Mouse (Mus musculus): ENCODE data around the gene Glyr1. TPM values are rescaled to one million over a fixed set of nuclear protein-coding genes. Genes with fewer than 3 reads are reported as not detected.

Glyr1 gene
- polyA plus RNA-seq, 1 experiment from 2014 or later: 117 TPM

DNA sequence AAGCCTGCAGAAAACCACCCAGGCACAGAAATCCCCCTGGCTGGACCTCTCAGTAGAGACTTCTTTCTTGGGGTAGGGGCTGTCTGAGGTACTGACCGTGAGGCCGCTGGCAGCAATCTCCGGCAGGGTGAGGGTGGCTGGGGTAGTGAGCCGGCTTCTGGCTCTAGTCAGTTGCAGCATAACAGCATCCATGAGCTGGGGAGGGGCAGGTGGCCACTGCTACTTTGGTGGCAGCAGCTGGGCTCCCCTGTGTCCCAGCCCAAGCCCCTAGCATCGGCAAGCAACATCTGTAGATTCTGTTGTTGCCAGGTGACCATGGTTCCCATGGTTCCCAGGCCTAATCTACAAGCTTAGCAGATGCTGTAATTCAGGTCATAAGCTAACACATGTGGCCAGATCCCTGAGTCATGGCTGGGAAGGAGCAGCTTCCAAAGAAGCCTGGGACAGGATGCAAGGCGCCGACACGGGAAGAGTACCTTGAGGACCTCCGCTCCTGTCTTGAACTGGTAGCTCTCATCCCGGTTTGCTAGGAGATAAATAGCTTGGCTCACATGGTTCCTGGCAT, 39.2 kb downstream of the Glyr1 start:
- ATAC-seq (ENCODE audit: insufficient read depth) (no peak), DNase-seq (no peak)
- peaks cover 18% of the 10 kb centered on the region for H3K36me3 ChIP-seq (ENCODE audit: insufficient read depth)
- H3K27ac ChIP-seq (ENCODE audit: low read depth): no peak overlapping the region
- no peak overlapping the region for H3K9ac ChIP-seq
- no peaks in the 10 kb centered on the region for H3K4me1 ChIP-seq (ENCODE audit: insufficient read depth)
- no peak overlapping the region for H3K4me2 ChIP-seq
- WGBS: 93% methylated on average over 10 of the region's 10 CpGs
- no peaks in the 10 kb centered on the region for H3K27me3 ChIP-seq (ENCODE audit: insufficient read depth, low read length)
- no peak for TF ChIP-seq CTCF (IDR thresholded peaks at IDR 0.05; ENCODE audit: low read depth)
- H3K9me3 ChIP-seq (ENCODE audit: low read depth, low read length): no peaks in the 10 kb centered on the region
- no peak overlapping the region for H3K4me3 ChIP-seq (ENCODE audit: low read depth, low read length)

DNA sequence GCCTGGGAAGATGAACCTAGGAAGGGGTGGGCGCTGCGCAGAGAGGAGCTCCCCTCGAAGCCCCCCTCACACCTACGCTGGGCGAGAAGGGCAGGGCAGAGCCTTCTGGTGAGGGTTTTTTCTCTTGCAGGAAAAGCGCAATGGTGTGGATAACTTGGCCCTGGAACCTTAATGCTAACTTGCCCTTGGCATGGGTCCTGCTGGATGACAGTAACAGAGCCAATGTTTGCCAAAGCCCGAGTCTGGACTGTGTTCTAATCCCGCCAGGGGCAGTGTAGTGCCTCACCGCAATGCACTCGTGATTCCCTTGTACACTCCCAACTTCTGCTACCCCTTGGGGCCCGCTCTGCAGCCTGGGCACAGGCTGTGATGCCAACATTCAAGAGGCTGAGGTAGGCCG, 41.6 kb downstream of the Glyr1 start:
- Histone ChIP-seq H3K27me3 (ENCODE audit: insufficient read depth, low read length) (no peaks in the 10 kb centered on the region), H3K9me3 (ENCODE audit: low read depth, low read length) (no peaks in the 10 kb centered on the region), H3K9ac (no peak overlapping the region), H3K4me1 (ENCODE audit: insufficient read depth) (no peaks in the 10 kb centered on the region), H3K27ac (ENCODE audit: low read depth) (no peak overlapping the region), H3K4me3 (ENCODE audit: low read depth, low read length) (no peak overlapping the region), H3K4me2 (peak overlapping the region; percentile 51), H3K36me3 (ENCODE audit: insufficient read depth) (0 out of 2 replicates have a peak, but pooled peaks cover 6% of the 10 kb centered on the region)
- DNase-seq (no peak), ATAC-seq (ENCODE audit: insufficient read depth) (no peak)
- no peak for TF ChIP-seq CTCF (IDR thresholded peaks at IDR 0.05; ENCODE audit: low read depth)
- 73% methylated on average over 12 of the region's 12 CpGs for WGBS

DNA sequence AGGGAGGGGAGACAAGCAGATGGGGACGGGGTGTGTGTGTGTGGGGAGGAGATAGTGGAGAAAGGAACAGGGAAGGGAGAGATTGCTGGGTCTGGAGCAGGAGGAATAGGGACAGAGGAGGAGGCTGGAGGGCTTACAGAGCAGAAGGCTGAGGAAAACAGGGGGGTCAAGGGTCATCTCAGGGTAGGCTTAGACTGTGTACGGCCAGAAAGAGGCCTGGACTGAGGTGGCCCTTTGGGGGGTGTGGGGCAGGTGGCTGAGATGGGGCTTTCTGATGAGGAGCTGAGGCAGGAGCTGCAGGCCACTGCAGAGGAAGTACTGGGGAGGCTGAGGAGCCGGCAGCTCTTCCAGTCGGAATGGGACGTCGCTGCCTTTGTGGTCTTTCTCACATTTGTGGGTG, 42.2 kb downstream of the Glyr1 start:
- no peak for TF ChIP-seq CTCF (IDR thresholded peaks at IDR 0.05; ENCODE audit: low read depth)
- Histone ChIP-seq H3K27ac (ENCODE audit: low read depth) (no peak overlapping the region), H3K4me2 (peak overlapping the region; percentile 51), H3K27me3 (ENCODE audit: insufficient read depth, low read length) (no peaks in the 10 kb centered on the region), H3K4me1 (ENCODE audit: insufficient read depth) (no peaks in the 10 kb centered on the region), H3K9ac (no peak overlapping the region), H3K4me3 (ENCODE audit: low read depth, low read length) (peak overlapping the region; percentile 16; the same call in 1 of the 2 replicates), H3K9me3 (ENCODE audit: low read depth, low read length) (no peaks in the 10 kb centered on the region), H3K36me3 (ENCODE audit: insufficient read depth) (0 out of 2 replicates have a peak, but pooled peaks cover 6% of the 10 kb centered on the region)
- no peak for DNase-seq
- 38% methylated on average over 6 of the region's 6 CpGs for WGBS
- ATAC-seq (ENCODE audit: insufficient read depth): no peak

DNA sequence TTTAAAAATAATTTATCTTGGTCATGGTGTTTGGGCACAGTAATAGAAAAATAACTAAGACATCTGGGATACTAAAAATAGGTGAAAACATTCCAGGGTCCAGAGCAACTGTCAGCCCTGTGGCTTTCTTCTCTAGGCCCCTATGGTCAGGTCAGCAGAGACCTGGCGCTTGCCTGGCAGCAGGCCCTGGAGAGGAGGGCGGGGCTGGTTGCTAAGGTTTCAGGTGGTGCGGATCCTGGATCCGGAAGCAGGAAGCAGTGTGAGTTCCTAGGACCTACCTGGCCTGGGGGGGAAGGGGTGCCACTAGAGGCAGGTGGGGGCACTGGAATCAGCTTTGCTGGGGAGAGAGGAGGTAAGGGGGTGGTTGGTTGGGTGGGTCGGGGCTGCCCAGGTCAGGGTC, 42.6 kb downstream of the Glyr1 start, which contains the start of gene Smim22:
Gene Smim22, plus strand, starts transcription at position 222 of the 400 bp plus-strand sequence.
- H3K4me1 ChIP-seq (ENCODE audit: insufficient read depth): no peaks in the 10 kb centered on the region
- 46% methylated on average over 5 of the region's 5 CpGs for WGBS
- 0 out of 2 replicates have a peak, but pooled peaks cover 6% of the 10 kb centered on the region for H3K36me3 ChIP-seq (ENCODE audit: insufficient read depth)
- no peak for TF ChIP-seq CTCF (IDR thresholded peaks at IDR 0.05; ENCODE audit: low read depth)
- no peaks in the 10 kb centered on the region for H3K9me3 ChIP-seq (ENCODE audit: low read depth, low read length)
- ATAC-seq (ENCODE audit: insufficient read depth) (peak; percentile 50; the same call in 1 of the 2 replicates), DNase-seq (peak; percentile 61)
- H3K4me3 ChIP-seq (ENCODE audit: low read depth, low read length): peak within 1 kb of the TSS; percentile 16; the same call in 1 of the 2 replicates
- H3K27me3 ChIP-seq (ENCODE audit: insufficient read depth, low read length): no peaks in the 10 kb centered on the region
- H3K9ac ChIP-seq: no peak within 1 kb of the TSS
- no peak within 1 kb of the TSS for H3K27ac ChIP-seq (ENCODE audit: low read depth)
- H3K4me2 ChIP-seq: peak within 1 kb of the TSS; percentile 51

DNA sequence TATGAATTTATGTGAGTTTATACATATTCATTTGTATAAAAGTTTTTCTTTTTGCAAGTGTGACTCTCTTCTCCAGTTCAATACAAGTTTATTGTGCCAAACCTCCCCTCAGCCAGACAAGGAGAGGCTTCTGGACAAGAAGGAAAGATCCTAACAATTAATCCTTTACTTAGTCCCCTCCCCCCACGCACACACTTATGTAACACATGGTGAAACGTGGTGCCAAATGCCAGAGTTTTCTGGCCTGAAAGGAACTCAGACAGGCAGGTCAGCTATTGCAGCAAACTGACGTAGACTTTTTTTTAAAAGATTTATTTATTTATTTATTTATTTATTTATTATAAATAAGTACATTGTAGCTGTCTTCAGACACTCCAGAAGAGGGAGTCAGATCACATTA, 49.1 kb downstream of the Glyr1 start:
- WGBS: 49% methylated on average over 3 of the region's 3 CpGs
- ATAC-seq (ENCODE audit: insufficient read depth): no peak
- no peak overlapping the region for H3K9ac ChIP-seq

DNA sequence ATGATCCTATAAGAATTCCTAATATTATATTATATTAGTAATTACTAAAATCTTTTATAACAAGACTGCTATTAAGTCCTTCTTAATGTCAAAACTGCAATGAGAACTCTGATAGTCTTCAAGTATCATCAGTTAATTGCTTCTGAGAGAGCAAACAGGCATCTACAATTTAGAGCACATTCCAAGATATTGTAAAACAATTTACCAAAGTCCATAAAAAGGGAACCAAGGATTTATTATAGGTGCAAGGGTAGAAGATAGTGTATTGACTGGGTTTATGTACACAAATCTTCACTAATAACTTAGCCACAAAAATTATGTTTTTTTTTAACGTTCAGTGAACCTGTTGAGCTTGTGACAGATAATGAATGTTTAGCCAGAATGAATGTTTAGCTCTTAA, 50.7 kb downstream of the Glyr1 start:
- TF ChIP-seq CTCF (IDR thresholded peaks at IDR 0.05; ENCODE audit: low read depth): no peak
- no peak overlapping the region for H3K4me2 ChIP-seq
- H3K4me1 ChIP-seq (ENCODE audit: insufficient read depth): no peaks in the 10 kb centered on the region
- H3K27me3 ChIP-seq (ENCODE audit: insufficient read depth, low read length): no peaks in the 10 kb centered on the region
- no peaks in the 10 kb centered on the region for H3K36me3 ChIP-seq (ENCODE audit: insufficient read depth)
- WGBS: 42% methylated on average over 1 of the region's 1 CpGs
- no peak overlapping the region for H3K9ac ChIP-seq
- DNase-seq: no peak
- no peak overlapping the region for H3K27ac ChIP-seq (ENCODE audit: low read depth)
- ATAC-seq (ENCODE audit: insufficient read depth): no peak
- H3K9me3 ChIP-seq (ENCODE audit: low read depth, low read length): no peaks in the 10 kb centered on the region
- no peak overlapping the region for H3K4me3 ChIP-seq (ENCODE audit: low read depth, low read length)

More for the DNA sequence above, 49.1 kb downstream of the Glyr1 start:
- Histone ChIP-seq H3K27ac (ENCODE audit: low read depth) (no peak overlapping the region), H3K27me3 (ENCODE audit: insufficient read depth, low read length) (no peaks in the 10 kb centered on the region), H3K4me2 (no peak overlapping the region), H3K9me3 (ENCODE audit: low read depth, low read length) (no peaks in the 10 kb centered on the region), H3K4me3 (ENCODE audit: low read depth, low read length) (no peak overlapping the region), H3K36me3 (ENCODE audit: insufficient read depth) (no peaks in the 10 kb centered on the region), H3K4me1 (ENCODE audit: insufficient read depth) (no peaks in the 10 kb centered on the region)
- TF ChIP-seq CTCF (IDR thresholded peaks at IDR 0.05; ENCODE audit: low read depth): no peak
- DNase-seq: no peak

DNA sequence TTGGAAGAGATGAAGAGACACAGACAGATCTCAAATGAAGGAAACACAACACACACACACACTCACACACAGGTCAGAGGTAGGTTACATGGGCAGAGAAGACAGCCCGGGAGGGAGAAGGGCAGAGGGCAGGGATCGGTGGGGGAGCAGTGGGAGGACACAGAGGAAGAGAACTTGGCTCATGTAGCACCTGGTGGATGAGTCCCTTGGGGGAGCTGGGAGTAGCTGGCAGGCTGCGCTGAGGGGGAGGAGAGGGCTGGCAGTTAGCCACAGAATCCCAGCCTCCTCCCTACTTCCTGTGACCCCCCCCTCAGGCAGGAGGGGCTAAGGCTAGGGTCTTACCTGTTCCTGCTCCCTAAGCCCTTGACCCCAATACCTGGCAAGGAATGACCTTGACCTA, 52.1 kb downstream of the Glyr1 start, which contains the start of gene Sept12:
Gene Sept12, minus strand, starts transcription at position 300 of the 400 bp plus-strand sequence.
- Histone ChIP-seq H3K4me3 (ENCODE audit: low read depth, low read length) (no peak within 1 kb of the TSS), H3K27ac (ENCODE audit: low read depth) (no peak within 1 kb of the TSS), H3K9ac (no peak within 1 kb of the TSS), H3K36me3 (ENCODE audit: insufficient read depth) (no peaks in the 10 kb centered on the region), H3K9me3 (ENCODE audit: low read depth, low read length) (no peaks in the 10 kb centered on the region), H3K4me2 (no peak within 1 kb of the TSS), H3K27me3 (ENCODE audit: insufficient read depth, low read length) (no peaks in the 10 kb centered on the region), H3K4me1 (ENCODE audit: insufficient read depth) (no peaks in the 10 kb centered on the region)
- no peak for TF ChIP-seq CTCF (IDR thresholded peaks at IDR 0.05; ENCODE audit: low read depth)
- no peak for ATAC-seq (ENCODE audit: insufficient read depth)
- DNase-seq: peak; percentile 13
- WGBS: 36% methylated on average over 2 of the region's 3 CpGs

Measured in lung, embryonic 14.5 days (tissue).